Mouse (Mus musculus): Measurements from ENCODE around the gene Cdca4.

Cdca4 gene

GRCm38 (mm10) chr12:112829244-112829864 is at the start of gene Cdca4:
Cdca4 (minus strand) TSS chr12:112829423.
- DNase-seq = peak; percentile 99 to 100

- DNase-seq = no peak
Observed at GRCm38 (mm10) chr12:112877607-112878020, 48.4 kb upstream of the Cdca4 start.

DNA sequence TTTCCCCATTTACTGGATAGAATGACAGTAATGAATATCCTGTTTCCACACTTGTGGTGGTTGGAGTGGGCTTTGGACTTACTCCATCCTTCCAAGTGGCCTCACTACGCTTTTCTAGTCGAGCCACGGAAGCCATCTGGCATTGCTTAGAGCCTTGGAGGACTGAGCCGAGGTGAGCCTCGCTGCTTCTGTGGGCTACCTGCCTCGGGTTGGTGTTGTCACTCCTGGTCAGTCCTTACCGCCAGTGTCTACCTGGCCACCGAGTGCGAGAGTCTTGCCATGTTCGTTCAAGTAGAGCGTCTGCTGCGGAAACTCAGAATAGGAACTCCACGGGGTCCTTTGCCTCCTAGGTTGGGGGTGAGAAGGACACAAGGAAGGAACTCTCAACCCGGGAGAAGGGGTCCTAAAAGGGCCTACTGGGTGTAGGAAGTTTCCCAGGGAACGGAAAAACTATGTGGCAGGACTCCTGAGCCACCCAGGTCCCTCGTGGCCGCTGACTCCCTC is 47.9 kb upstream of the Cdca4 start:
- DNase-seq = peak in 1 of 2 experiments; percentile 34

- DNase-seq = peak; percentile 29 to 46
Observed at GRCm38 (mm10) chr12:112876332-112877072, 47.3 kb upstream of the Cdca4 start.

DNA sequence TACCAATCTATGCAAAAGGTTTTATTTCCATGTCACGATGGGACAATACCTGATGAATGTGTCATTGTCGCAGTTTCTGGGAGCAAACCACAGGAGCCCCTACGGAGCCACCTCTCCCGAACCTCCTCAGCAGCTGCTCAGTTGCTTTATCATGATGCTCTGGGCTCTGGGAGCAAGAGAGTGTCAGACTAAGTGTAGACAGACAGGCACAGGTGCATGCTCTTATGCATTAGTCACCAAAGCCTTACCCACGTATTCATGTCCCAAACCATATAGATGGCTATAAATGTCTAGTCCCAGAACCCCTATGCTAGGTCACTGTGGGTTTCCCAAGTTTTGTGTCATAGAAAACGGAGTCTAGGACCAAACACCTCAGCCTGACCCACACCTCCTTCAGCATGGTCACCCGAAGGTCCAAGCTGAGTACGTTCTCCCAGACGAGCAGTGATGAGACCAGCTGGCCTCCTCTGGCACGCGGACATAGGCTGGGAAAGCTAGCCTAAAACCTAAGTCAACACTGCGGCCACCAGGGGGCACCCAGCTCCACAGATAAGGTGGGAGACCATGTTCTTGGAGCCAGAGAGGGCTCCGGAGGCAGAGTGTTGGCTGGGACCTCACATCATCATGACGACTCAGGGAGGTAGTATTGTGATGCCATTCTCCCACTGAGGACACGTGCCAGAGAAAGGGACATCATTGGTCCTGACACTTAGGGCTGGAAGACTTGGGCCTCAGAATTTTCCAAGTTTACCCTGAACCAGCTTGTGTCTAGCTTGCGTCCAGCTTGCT is 46.2 kb upstream of the Cdca4 start:
- peak; percentile 94 to 97 for DNase-seq

DNA sequence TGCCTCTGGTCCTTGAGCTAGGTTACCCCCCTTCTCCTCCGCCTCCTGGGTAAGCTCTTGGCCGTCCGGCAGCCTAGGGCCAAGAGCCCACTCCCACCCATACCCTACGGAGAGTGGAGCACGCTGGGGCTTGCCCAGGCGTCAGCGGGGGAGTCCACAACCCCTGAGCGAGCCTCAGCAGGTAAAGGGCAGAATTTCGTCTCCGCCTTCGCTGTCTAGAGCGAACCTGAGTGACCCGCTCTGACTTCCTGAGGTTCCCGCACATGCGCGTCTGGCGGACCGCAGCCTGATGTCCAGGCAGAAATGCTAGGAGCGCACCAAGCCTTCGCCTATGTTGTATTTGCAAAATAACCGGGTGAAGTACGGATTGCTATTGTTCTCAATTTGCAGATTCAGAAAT is 45.0 kb upstream of the Cdca4 start:
- DNase-seq = peak in 1 of 2 experiments; percentile 35

DNA sequence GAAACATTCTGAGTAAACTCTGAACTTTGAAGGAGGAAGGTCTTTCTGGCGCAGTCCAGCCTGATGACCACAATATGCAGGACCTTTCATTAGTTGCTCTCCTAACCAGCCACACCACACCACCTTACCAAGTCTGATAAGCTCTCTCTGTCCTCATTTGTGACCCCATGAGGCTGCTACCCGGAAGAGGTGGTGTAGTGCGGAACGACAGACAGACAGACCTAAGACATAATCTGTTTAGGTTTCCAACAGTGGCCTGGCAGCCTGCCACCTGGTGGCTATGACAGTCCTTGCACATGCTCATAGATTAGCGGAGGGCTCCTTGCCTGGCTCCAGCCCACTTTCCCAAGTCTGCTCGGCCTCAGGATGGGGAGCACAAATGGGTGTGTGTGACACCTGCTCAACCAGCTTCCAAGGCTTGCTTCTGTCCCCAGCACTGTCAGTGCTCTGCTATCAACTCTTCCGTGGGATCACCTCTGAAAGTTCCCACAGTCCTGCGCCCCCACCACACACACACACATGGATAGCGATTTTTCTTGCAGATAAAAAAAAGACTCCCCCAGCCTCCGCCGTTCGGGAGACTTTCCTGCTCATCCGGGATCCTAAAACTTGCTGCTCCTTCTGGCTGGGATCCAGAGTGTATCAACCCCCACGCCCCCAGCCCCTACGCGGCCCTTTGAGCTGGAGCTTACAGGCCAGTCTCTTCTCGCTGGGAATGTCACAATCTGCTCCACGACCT is 44.4 kb upstream of the Cdca4 start:
- peak; percentile 53 to 70 for DNase-seq

- no peak for DNase-seq
Observed at GRCm38 (mm10) chr12:112872991-112873390, 43.8 kb upstream of the Cdca4 start.

DNA sequence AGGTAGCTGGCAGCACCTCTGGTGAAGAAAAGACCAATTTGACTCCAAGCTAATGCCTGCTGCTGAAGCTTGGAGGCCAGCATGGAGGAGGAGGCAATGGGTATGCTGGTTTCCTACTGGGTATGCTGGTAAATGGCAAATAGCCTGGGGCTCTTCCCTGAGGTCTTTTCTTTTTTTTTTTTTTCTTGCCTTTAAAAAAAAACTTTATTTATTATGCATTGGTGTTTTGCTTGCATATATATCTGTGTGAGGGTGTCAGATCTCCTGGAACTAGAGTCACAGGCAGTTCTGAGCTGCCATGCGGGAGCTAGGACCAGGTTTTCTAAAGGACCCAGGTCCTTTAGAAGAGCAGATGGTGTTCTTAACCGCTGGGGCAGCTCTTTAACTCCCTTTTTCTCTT is 42.0 kb upstream of the Cdca4 start:
- no peak for DNase-seq

GRCm38 (mm10) chr12:112870775-112871174 is 41.6 kb upstream of the Cdca4 start:
- DNase-seq = no peak

DNA sequence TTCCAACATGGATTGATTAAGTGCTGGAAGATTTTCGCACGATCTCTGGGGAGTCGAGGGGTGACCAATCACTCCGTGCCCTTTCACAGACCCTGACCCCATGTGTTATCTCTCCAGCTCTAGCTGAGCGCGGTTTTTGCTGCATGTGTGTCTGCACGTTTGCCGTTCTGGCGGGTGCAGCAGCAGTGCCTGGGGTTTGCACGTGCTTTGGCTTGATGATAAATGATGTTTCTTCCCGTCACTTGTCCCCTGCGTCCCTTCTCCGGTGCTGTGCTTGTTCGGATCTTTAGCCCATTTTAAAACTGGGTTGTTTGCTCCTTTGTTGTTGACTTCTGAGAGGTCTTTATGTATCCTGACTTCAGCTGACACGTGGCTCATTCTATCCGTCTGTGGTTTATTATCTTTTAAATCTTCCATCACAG is 40.6 kb upstream of the Cdca4 start:
- DNase-seq = no peak

- DNase-seq = no peak
Observed at GRCm38 (mm10) chr12:112868178-112869087, 39.2 kb upstream of the Cdca4 start, which contains the start of gene Gpr132. Gpr132 (minus strand) TSS chr12:112868228.

- no peak for DNase-seq
Observed at GRCm38 (mm10) chr12:112867106-112867674, 38.0 kb upstream of the Cdca4 start.

GRCm38 (mm10) chr12:112866467-112867080 is 37.4 kb upstream of the Cdca4 start:
- peak in 1 of 2 experiments; percentile 63 for DNase-seq

DNA sequence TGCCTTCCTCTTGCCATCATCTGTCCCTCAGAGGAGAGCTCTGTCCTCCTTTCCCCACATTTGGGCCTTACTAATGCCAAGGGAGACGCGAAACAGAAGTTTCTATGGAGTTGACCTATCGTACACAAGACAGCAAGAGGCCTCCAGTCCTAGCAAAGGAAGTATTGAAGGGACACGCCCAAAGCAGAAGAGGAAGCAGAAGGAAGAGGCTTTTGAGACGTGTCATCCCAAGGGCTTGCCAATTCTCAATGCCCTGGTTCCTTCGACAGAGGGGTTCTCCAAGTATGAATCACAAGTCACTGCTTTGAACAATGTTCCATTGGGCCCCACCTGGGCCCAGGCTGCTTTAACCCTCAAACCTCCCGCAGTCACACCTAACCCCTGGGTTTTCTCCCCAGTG is 35.6 kb upstream of the Cdca4 start:
- DNase-seq = no peak

DNA sequence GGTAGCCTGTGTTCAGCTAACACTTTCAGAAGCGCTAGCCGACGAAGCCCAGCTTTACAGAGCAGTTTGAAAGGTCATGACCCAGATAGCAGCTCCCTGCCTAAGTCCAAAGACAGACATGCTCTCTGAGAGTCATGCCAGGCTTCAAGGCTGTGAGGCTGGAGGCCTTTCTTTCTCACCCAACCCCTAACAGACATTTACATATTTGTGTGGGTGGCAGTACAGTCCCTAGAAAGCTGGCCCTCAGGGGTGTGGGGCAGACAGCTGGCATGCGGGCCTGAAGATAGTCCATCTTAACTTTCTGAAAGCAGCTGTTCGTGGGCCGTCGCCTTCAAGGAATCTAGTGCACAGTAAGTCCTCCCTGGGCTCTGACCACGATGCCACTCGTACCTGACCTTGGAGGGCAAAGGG is 32.7 kb upstream of the Cdca4 start:
- DNase-seq = no peak

- DNase-seq = no peak
Observed at GRCm38 (mm10) chr12:112860765-112861164, 31.5 kb upstream of the Cdca4 start.

DNA sequence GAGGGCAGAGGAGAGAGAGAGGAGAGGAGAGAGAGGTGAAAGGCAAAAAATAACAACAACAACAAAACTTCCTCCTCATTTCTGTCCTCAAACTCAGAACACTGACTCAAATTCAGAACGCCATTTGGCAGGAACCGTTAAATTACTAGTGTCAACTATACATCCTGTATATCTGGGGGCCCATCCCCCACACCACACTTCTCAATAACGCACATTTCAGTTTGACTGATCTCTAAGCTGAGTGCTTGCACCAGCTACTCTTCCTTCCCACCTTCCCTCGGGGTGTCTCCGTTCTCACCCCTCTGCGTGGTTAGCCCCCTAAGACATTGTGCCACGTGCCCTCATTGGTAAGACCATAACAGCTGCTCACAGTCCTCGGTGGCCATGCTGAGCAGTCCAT is 30.7 kb upstream of the Cdca4 start:
- no peak for DNase-seq

DNA sequence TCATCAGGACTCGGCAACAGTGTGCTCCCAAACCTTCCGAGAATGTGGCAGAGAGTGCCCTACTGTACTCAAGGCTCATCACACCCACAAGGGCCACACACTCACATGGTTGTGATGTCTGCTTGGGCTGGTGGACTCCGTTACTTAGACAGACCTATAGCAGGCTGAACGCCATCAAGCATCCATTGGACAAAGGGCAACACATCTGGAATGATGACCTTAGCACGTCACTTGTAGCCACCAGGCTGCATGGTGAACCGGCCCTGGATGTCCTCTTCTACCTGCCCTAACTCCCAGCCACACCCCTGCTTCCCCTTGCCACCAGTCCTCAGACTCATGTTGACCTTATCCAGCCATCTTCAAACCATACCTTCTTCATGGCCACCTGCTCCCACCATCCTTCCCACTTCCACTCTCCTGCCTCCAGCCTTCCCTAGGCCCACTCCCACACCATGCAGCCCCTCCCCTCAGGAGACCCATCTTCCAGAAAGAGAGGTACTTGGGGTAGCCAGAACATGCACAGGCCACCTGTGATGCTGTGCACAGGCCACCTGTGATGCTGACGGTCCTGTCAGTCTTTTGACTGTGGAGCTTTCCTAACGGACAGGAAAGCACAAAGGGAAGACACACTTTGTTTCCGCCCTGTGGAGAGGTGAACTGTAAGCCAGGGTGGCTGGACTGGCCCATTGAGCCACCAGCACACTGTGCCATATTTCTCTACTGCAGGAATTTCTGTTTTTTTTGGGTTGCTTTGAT is 29.5 kb upstream of the Cdca4 start:
- no peak for DNase-seq

All from cerebellum, postnatal 25 days (tissue).